Mouse (Mus musculus): ENCODE measurements around the gene D930020B18Rik.

Gene D930020B18Rik

GRCm38 (mm10) chr10:121705399-121706163, 64.2 kb downstream of the D930020B18Rik start:
- no peak for DNase-seq

- DNase-seq = no peak
Measured at GRCm38 (mm10) chr10:121716862-121717261, 75.5 kb downstream of the D930020B18Rik start.

- no peak for DNase-seq
Measured at GRCm38 (mm10) chr10:121718896-121719585, 77.7 kb downstream of the D930020B18Rik start.

- no peak for DNase-seq
Measured at GRCm38 (mm10) chr10:121720701-121721100, 79.3 kb downstream of the D930020B18Rik start.

DNA sequence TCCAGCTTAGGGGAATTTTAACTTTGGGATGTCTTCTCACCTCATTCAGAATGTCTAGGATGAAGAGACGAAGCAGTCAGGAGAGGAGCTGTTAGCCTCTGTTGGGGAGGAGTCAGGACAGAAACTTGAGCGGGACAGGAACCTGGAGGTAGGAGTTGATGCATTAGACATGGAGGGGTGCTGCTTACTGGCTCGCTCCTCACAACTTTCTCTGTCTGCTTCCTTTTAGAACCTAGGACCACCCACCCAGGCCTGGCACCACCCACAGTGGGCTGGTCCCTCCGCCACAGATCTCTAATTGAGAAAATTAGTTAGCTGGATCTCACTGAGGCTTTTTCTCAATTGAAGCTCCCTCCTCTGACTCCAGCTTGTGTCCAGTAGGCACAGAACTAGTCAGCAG, 85.1 kb downstream of the D930020B18Rik start:
- no peak for DNase-seq

GRCm38 (mm10) chr10:121727151-121727550, 85.8 kb downstream of the D930020B18Rik start:
- no peak for DNase-seq

GRCm38 (mm10) chr10:121728226-121728625, 86.8 kb downstream of the D930020B18Rik start:
- no peak for DNase-seq

DNA sequence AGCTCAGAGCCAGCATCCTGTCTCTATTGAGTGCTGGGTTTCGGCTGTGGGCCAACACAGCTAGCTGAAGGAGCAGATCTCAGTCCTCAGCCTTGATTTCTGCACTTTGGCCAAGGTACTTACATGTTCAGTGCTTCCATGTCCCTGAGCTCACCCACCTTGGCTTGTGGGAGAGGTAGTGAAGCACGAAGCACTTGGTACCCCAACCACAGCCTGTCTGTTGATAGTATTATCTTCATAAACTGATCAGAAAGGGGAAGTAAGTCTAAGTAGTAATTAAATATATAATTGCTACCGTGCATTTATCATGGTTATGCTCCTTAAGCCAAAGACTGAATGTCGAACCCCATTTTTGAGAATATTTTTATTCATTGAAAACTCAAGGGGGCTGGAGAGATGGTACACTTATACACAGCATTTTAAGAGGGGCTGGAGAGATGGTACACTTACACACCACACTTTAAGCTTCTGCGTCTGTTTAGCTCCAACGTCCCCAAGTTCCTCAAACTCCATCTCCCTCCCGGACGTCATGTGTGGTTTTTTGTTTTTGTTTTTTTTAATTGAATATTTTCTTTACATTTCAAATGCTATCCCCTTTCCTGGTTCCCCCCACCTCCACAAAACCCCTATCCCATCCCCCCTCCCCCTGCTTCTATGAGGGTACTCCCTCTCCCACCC, 89.8 kb downstream of the D930020B18Rik start:
- no peak for DNase-seq

DNA sequence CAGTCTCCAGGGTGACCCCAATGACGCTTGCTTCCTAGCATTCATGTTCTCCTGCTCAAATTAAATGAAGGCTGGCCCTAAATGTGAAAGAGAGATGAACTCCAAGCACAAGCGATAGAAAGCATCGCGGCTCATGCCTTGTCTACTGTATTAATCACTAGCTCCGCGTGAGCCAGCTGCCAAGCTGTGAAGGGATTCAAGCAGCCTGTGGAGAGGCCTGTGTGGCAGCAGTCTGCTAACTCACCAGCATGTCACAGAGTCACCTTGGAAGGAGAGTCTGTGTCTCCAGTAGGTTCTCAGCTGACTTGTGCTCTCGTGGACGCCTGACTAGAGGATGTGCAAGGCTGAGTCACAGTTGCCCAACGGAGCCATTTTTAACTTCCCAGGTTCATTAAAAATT, 91.2 kb downstream of the D930020B18Rik start:
- DNase-seq = no peak

- no peak for DNase-seq
Measured at GRCm38 (mm10) chr10:121737256-121737655, 95.9 kb downstream of the D930020B18Rik start.

DNA sequence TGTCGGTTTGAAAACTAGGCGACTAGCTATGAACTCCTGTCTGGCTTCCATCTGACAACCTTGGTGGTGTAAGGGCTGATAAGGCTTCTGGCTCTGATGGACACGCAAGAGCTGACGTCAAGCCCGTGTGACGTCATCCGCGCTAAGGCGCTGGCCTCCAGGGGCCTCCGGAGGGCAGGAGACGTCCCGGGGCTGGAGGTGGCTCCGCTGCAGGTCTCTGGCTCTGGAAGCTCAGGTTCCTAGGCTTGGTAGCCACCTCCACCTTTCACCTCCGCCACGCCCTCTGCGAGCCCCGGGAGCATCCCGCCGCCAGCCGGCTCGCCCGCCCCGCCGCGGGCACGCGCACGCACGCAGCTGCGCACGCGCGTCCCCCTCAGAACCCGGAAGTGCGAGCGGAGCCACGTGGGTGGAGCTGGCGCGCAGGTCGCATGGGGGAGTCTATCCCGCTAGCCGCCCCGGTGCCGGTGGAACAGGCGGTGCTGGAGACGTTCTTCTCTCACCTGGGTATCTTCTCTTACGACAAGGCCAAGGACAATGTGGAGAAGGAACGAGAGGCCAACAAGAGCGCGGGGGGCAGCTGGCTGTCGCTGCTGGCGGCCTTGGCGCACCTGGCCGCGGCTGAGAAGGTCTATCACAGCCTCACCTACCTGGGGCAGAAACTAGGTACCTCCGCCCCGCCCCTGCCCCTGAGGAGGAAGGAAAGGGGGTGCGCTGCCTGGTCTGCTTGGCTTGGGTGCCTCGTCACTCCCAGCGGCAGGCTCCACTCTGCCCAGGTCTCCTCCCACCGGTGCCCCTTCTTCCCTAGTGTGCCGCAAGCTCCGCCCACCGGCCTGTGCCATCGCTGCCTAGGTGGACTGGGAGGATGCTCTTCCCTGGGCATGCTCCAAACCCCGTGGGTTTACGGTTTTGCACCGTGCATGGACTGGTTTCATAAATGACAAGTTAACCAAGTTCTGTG, 98.4 kb downstream of the D930020B18Rik start, which contains the start of gene BC048403:
BC048403 (plus strand) TSS at position 390 of the 958 bp plus-strand sequence.
- peak; percentile 82 for DNase-seq

GRCm38 (mm10) chr10:121742336-121742735, 100.9 kb downstream of the D930020B18Rik start:
- DNase-seq = no peak
